Mouse (Mus musculus) heart, embryonic 14.5 days (tissue): ENCODE measurements around the gene Tas1r1. TPM values are rescaled to one million over a fixed set of nuclear protein-coding genes. Genes with fewer than 3 reads are reported as not detected.

Source experiments
- ATAC-seq: fragments of 200-750 bp; cut with Nextera tagmentation; 2 replicates; pipeline ENCODE4 v1.8.0; 2017; ENCODE audit warnings: low read depth, moderate TSS enrichment; ENCODE audit not compliant: insufficient number of reproducible peaks, insufficient read depth, low FRiP score
- H3K27ac ChIP-seq, 2 experiments: fragments of 200-500 bp in 1 of 2; fragments of 300-500 bp in 1 of 2; sonication (generic) in 1 of 2; replicated peaks in 1 of 2; 2 replicates each; pipeline ENCODE4 v1.5.1; 2012 to 2014; ENCODE audit warnings: low read depth in 2 of 2, low read length in 2 of 2, control low read depth in 1 of 2, mild to moderate bottlenecking in 1 of 2, mixed read lengths in 1 of 2; ENCODE audit not compliant: control insufficient read depth in 1 of 2, insufficient read depth in 1 of 2
- H3K27me3 ChIP-seq: fragments of 300-500 bp; sonication (generic); 2 replicates; pipeline ENCODE4 v1.6.1; 2014; ENCODE audit warnings: mild to moderate bottlenecking, low read length, control low read depth; ENCODE audit not compliant: control insufficient read depth, insufficient read depth
- H3K36me3 ChIP-seq: fragments of 300-500 bp; sonication (generic); 2 replicates; pipeline ENCODE4 v1.6.1; 2014; ENCODE audit warnings: mild to moderate bottlenecking, control low read depth, low read length, mixed read lengths; ENCODE audit not compliant: control insufficient read depth, insufficient read depth
- H3K4me1 ChIP-seq, 2 experiments: fragments of 200-500 bp in 1 of 2; fragments of 300-500 bp in 1 of 2; sonication (generic) in 1 of 2; 2 replicates each; pipeline ENCODE4 v1.6.1; 2012 to 2014; ENCODE audit warnings: low read length in 2 of 2, control low read depth in 1 of 2, mixed read lengths in 1 of 2; ENCODE audit not compliant: control insufficient read depth in 2 of 2, insufficient read depth in 2 of 2
- H3K4me2 ChIP-seq: fragments of 300-500 bp; sonication (generic); 2 replicates; pipeline ENCODE4 v1.6.1; 2014; ENCODE audit warnings: mild to moderate bottlenecking, low read length
- H3K4me3 ChIP-seq, 2 experiments: fragments of 200-500 bp in 1 of 2; fragments of 300-500 bp in 1 of 2; sonication (generic) in 1 of 2; 2 replicates each; pipeline ENCODE4 v1.5.1; 2012 to 2014; ENCODE audit warnings: low read length in 2 of 2, mild to moderate bottlenecking in 2 of 2, control low read depth in 1 of 2, low read depth in 1 of 2, moderate library complexity in 1 of 2; ENCODE audit not compliant: control insufficient read depth in 1 of 2, insufficient read depth in 1 of 2
- H3K9ac ChIP-seq: fragments of 300-500 bp; sonication (generic); 2 replicates; pipeline ENCODE4 v1.6.1; 2014; ENCODE audit warnings: mild to moderate bottlenecking, low read length
- H3K9me3 ChIP-seq: fragments of 300-500 bp; sonication (generic); 2 replicates; pipeline ENCODE4 v1.6.1; 2016; ENCODE audit warnings: low read length, control low read depth; ENCODE audit not compliant: control insufficient read depth
- WGBS: fragments of 180-500 bp; shearing (Covaris S2); extraction: QIAGEN DNeasy Blood & Tissue Kit; methylation state at CpG from one replicate; pipeline ENCODE4 v1.1.7; 2014; 5-methylcytosine and 5-hydroxymethylcytosine counted together
- polyA plus RNA-seq: library from polyadenylated mRNA; unstranded; fragments of >200 nt; fragmentation: Nextera tagmentation; extraction: Ambion mirVana; gene quantifications from 2 replicates; pipeline ENCODE4 v1.2.1, GENCODE M21; 2014

Gene Tas1r1
- polyA plus RNA-seq, 1 experiment from 2014 or later = 0.09 TPM

- Histone ChIP-seq H3K4me2 (no peak overlapping the region), H3K4me1 (peaks cover 0 to 4% of the 10 kb centered on the region in 2 experiments; a peak in 2 of 4 replicates), H3K9ac (no peak overlapping the region), H3K9me3 (no peaks in the 10 kb centered on the region), H3K36me3 (peaks cover 97% of the 10 kb centered on the region), H3K27ac (no peak overlapping the region), H3K27me3 (no peaks in the 10 kb centered on the region), H3K4me3 (no peak overlapping the region)
- no peak for ATAC-seq
- WGBS = 73% methylated on average over 6 of the region's 6 CpGs
Observed at GRCm38 (mm10) chr4:152019073-152019472, 19.3 kb downstream of the Tas1r1 start.

GRCm38 (mm10) chr4:152013036-152013813 is 25.1 kb downstream of the Tas1r1 start:
- Histone ChIP-seq H3K4me2 (peak overlapping the region; percentile 78), H3K4me3 (peak overlapping the region; percentile 1 to 5; a peak in 1 of 4 replicates), H3K9ac (peak overlapping the region; percentile 53), H3K27me3 (no peaks in the 10 kb centered on the region), H3K27ac (peak overlapping the region; percentile 55 to 69), H3K4me1 (peaks cover 23 to 42% of the 10 kb centered on the region in 2 experiments), H3K9me3 (no peaks in the 10 kb centered on the region), H3K36me3 (peaks cover 62% of the 10 kb centered on the region)
- ATAC-seq = no peak
- 56% methylated on average over 12 of the region's 12 CpGs for WGBS

- H3K4me2 ChIP-seq = peak overlapping the region; percentile 78
- H3K4me1 ChIP-seq = peaks cover 33 to 53% of the 10 kb centered on the region in 2 experiments
- peak overlapping the region in 1 of 2 experiments; percentile 96; a peak in 1 of 4 replicates for H3K27ac ChIP-seq
- ATAC-seq = no peak
- peaks cover 52% of the 10 kb centered on the region for H3K36me3 ChIP-seq
- peak overlapping the region; percentile 91; the same call in 1 of the 2 replicates for H3K9ac ChIP-seq
- no peaks in the 10 kb centered on the region for H3K27me3 ChIP-seq
- no peaks in the 10 kb centered on the region for H3K9me3 ChIP-seq
- H3K4me3 ChIP-seq = peak overlapping the region in 1 of 2 experiments; percentile 91; a peak in 1 of 4 replicates
- 67% methylated on average over 16 of the region's 16 CpGs for WGBS
Observed at GRCm38 (mm10) chr4:152012109-152012508, 26.3 kb downstream of the Tas1r1 start.

- H3K4me3 ChIP-seq = peak overlapping the region; percentile 69 to 91
- WGBS = 37% methylated on average over 8 of the region's 8 CpGs
- no peak for ATAC-seq
- H3K36me3 ChIP-seq = peaks cover 43% of the 10 kb centered on the region
- peak overlapping the region; percentile 91 for H3K9ac ChIP-seq
- peak overlapping the region; percentile 78 for H3K4me2 ChIP-seq
- peaks cover 37 to 57% of the 10 kb centered on the region in 2 experiments for H3K4me1 ChIP-seq
- H3K9me3 ChIP-seq = no peaks in the 10 kb centered on the region
- H3K27me3 ChIP-seq = no peaks in the 10 kb centered on the region
- H3K27ac ChIP-seq = peak overlapping the region; percentile 96
Observed at GRCm38 (mm10) chr4:152011171-152011760, 27.1 kb downstream of the Tas1r1 start.

- Histone ChIP-seq H3K27me3 (no peaks in the 10 kb centered on the region), H3K4me1 (peaks cover 37 to 57% of the 10 kb centered on the region in 2 experiments), H3K9me3 (no peaks in the 10 kb centered on the region), H3K36me3 (peaks cover 38% of the 10 kb centered on the region), H3K27ac (peak overlapping the region; percentile 96), H3K4me2 (peak overlapping the region; percentile 78), H3K4me3 (peak overlapping the region; percentile 69 to 91), H3K9ac (peak overlapping the region; percentile 91)
- ATAC-seq = 0 out of 2 replicates have a peak, but pooled peaks have one; percentile 7
- WGBS = 4% methylated on average over 13 of the region's 13 CpGs
Observed at GRCm38 (mm10) chr4:152010707-152011134, 27.6 kb downstream of the Tas1r1 start.

- Histone ChIP-seq H3K36me3 (peaks cover 33% of the 10 kb centered on the region), H3K27ac (peak overlapping the region; percentile 96), H3K27me3 (no peaks in the 10 kb centered on the region), H3K4me3 (peak overlapping the region; percentile 69 to 91), H3K4me2 (peak overlapping the region; percentile 78), H3K9me3 (no peaks in the 10 kb centered on the region), H3K9ac (peak overlapping the region; percentile 91), H3K4me1 (peaks cover 37 to 57% of the 10 kb centered on the region in 2 experiments)
- ATAC-seq = peak; percentile 8; the same call in 1 of the 2 replicates
- WGBS = 1% methylated on average over 10 of the region's 10 CpGs
Observed at GRCm38 (mm10) chr4:152010091-152010706, 28.2 kb downstream of the Tas1r1 start.
